Mouse (Mus musculus) small intestine, adult 2 months (tissue): Measurements from ENCODE around the gene Trim25.

Experiments
- CTCF ChIP-seq: fragments of 200-500 bp; IDR thresholded peaks from 2 replicates; pipeline ENCODE4 v1.5.1; 2012; ENCODE audit warnings: low read depth, mild to moderate bottlenecking, control low read depth, inconsistent platforms, low read length, moderate library complexity, mixed read lengths; ENCODE audit not compliant: insufficient replicate concordance, insufficient read length; ENCODE audit errors: extremely low read depth
- POLR2A ChIP-seq: fragments of 200-500 bp; IDR thresholded peaks from 2 replicates; pipeline ENCODE4 v1.6.1; 2012; ENCODE audit warnings: low read depth, mild to moderate bottlenecking, control low read depth, inconsistent platforms, low read length, moderate library complexity

- TF ChIP-seq CTCF (no peak), POLR2A (no peak)
These were observed 68.8 kb downstream of the Trim25 start for GRCm38 (mm10) chr11:89067871-89068490.
